Mouse (Mus musculus): Measurements from ENCODE around the gene Gpr4.

DNA sequence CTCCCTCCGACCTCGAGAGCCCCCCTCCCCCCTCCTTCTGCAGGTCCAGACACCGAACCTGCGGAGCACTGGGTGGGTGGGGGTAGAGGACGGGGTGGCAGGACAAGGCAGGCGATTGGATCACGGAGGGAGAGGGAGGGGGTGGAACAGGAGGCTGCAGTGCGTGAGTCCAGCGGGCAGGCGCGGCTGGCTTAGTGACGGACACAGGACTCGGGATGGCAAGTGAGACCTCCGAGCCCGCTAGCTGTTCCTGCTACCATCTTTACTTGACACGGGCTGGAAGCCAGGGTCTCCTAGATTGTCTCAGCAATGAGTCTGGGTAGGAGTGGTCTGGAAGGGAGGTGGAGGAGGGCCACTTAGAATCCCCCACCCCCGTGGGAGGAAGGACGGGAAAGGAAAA lies 34.3 kb upstream of the Gpr4 start:
- TF ChIP-seq POLR2A (IDR thresholded peaks at IDR 0.05; ENCODE audit: extremely low read depth, insufficient read depth, low read length), result no peak
- TF ChIP-seq CTCF (IDR thresholded peaks at IDR 0.05; ENCODE audit: extremely low read depth, insufficient read depth, low read length), result no peak
